Mouse (Mus musculus) hindbrain, embryonic 11.5 days (tissue): ENCODE results near the gene Kazn. TPM values are rescaled to one million over a fixed set of nuclear protein-coding genes. Genes with fewer than 3 reads are reported as not detected.

Experiments
- ATAC-seq: fragments of 200-750 bp; cut with Nextera tagmentation; 2 replicates; pipeline ENCODE4 v1.8.0; 2017; ENCODE audit warnings: mild to moderate bottlenecking, moderate TSS enrichment, moderate library complexity; ENCODE audit not compliant: low FRiP score
- DNase-seq: peaks from one replicate; pipeline ENCODE4 v3.0.0-alpha.2; 2015; ENCODE audit warnings: low spot score
- H3K27ac ChIP-seq: fragments of 300-500 bp; sonication (generic); 2 replicates; pipeline ENCODE4 v1.5.1; 2014; ENCODE audit warnings: mild to moderate bottlenecking, low read depth, low read length
- H3K27me3 ChIP-seq: fragments of 300-500 bp; sonication (generic); 2 replicates; pipeline ENCODE4 v1.6.1; 2014; ENCODE audit warnings: mild to moderate bottlenecking, low read length, moderate library complexity, mixed read lengths; ENCODE audit not compliant: control insufficient read depth, insufficient read depth
- H3K36me3 ChIP-seq: fragments of 300-500 bp; sonication (generic); 2 replicates; pipeline ENCODE4 v1.6.1; 2014; ENCODE audit warnings: mild to moderate bottlenecking, low read length, moderate library complexity, mixed read lengths; ENCODE audit not compliant: control insufficient read depth, insufficient read depth
- H3K4me1 ChIP-seq: fragments of 300-500 bp; sonication (generic); replicated peaks from 2 replicates; pipeline ENCODE4 v1.6.1; 2014; ENCODE audit warnings: low read length, mixed read lengths; ENCODE audit not compliant: control insufficient read depth, insufficient read depth
- H3K4me2 ChIP-seq: fragments of 300-500 bp; sonication (generic); replicated peaks from 2 replicates; pipeline ENCODE4 v1.6.1; 2014; ENCODE audit warnings: mild to moderate bottlenecking, low read depth, low read length
- H3K4me3 ChIP-seq: fragments of 300-500 bp; sonication (generic); 2 replicates; pipeline ENCODE4 v1.5.1; 2014; ENCODE audit warnings: low read depth, low read length
- H3K9ac ChIP-seq: fragments of 300-500 bp; sonication (generic); 2 replicates; pipeline ENCODE4 v1.6.1; 2014; ENCODE audit warnings: low read depth, low read length
- H3K9me3 ChIP-seq: fragments of 300-500 bp; sonication (generic); 2 replicates; pipeline ENCODE4 v1.6.1; 2016; ENCODE audit warnings: low read length; ENCODE audit not compliant: control insufficient read depth
- WGBS: fragments of 180-500 bp; shearing (Covaris S2); extraction: QIAGEN DNeasy Blood & Tissue Kit; methylation state at CpG from one replicate; pipeline ENCODE4 v1.1.7; 2014; 5-methylcytosine and 5-hydroxymethylcytosine counted together
- polyA plus RNA-seq: library from polyadenylated mRNA; unstranded; fragments of >200 nt; fragmentation: Nextera tagmentation; extraction: Ambion mirVana; gene quantifications from 2 replicates; pipeline ENCODE4 v1.2.1, GENCODE M21; 2014

Kazn gene
- polyA plus RNA-seq, 1 experiment from 2014 or later, result 11.8 TPM

DNA sequence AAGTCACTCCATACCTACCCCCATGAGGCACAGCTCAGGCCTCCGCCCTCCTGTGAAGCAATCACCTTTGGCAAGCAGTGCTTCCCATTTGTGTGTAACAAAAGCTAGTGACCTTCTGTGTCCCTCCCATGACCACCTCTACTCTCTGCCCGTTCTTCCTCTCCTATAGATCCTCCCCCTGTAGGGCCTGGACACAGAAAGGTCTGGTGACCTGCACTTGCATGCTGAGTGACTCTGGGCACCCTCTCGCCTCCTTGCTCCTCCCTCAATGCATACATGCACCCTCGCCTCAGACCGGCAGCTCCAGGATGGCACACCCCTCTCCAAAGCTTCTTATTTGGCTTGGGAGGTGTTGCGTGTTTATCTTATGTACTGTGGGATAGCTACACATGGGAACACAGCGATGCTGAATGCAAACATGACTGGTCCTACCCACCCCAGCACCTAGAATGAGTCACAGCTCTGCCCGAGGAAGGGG lies 176.1 kb downstream of the Kazn start:
- 87% methylated on average over 8 of the region's 8 CpGs for WGBS

GRCm38 (mm10) chr4:142061485-142062240 lies 177.5 kb downstream of the Kazn start:
- DNase-seq, result no peak
- no peaks in the 10 kb centered on the region for H3K27me3 ChIP-seq
- H3K9ac ChIP-seq, result no peak overlapping the region
- no peak overlapping the region for H3K27ac ChIP-seq
- no peaks in the 10 kb centered on the region for H3K4me1 ChIP-seq
- WGBS, result 72% methylated on average over 23 of the region's 23 CpGs
- no peak overlapping the region for H3K4me2 ChIP-seq
- H3K9me3 ChIP-seq, result no peaks in the 10 kb centered on the region
- ATAC-seq, result no peak
- H3K4me3 ChIP-seq, result no peak overlapping the region
- no peaks in the 10 kb centered on the region for H3K36me3 ChIP-seq

More for the DNA sequence above, 176.1 kb downstream of the Kazn start:
- Histone ChIP-seq H3K27ac (no peak overlapping the region), H3K4me1 (no peaks in the 10 kb centered on the region), H3K27me3 (no peaks in the 10 kb centered on the region), H3K9me3 (no peaks in the 10 kb centered on the region), H3K9ac (no peak overlapping the region), H3K4me3 (no peak overlapping the region), H3K36me3 (no peaks in the 10 kb centered on the region), H3K4me2 (no peak overlapping the region)
- ATAC-seq, result no peak
- DNase-seq, result no peak

- Histone ChIP-seq H3K27ac (no peak overlapping the region), H3K9me3 (no peaks in the 10 kb centered on the region), H3K36me3 (no peaks in the 10 kb centered on the region), H3K4me1 (no peaks in the 10 kb centered on the region), H3K4me3 (no peak overlapping the region), H3K9ac (no peak overlapping the region), H3K4me2 (no peak overlapping the region), H3K27me3 (no peaks in the 10 kb centered on the region)
- ATAC-seq (no peak), DNase-seq (no peak)
- 61% methylated on average over 18 of the region's 18 CpGs for WGBS
Measured at GRCm38 (mm10) chr4:142060455-142061378, 178.5 kb downstream of the Kazn start.

DNA sequence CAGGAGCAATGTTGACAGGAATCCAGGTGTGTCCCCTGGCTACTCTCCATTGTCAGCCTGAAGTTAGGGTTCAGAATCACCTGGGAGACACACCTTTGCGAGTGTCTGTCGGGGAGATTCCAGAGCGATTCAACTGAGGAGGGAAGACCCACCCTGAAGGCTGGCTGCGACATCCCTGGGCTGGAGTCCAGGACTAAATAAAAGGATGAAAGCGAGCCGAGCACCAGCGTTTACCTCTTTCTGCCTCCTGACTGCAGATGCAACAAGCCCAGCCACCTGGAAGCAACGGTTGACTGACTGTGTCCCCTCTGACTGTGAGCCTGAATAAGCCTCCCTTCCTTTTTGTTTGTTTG lies 179.4 kb downstream of the Kazn start:
- 94% methylated on average over 8 of the region's 8 CpGs for WGBS
- no peak for ATAC-seq
- Histone ChIP-seq H3K9ac (no peak overlapping the region), H3K27me3 (no peaks in the 10 kb centered on the region), H3K4me1 (no peaks in the 10 kb centered on the region), H3K4me3 (no peak overlapping the region), H3K27ac (no peak overlapping the region), H3K36me3 (no peaks in the 10 kb centered on the region), H3K4me2 (no peak overlapping the region), H3K9me3 (no peaks in the 10 kb centered on the region)
- no peak for DNase-seq

DNA sequence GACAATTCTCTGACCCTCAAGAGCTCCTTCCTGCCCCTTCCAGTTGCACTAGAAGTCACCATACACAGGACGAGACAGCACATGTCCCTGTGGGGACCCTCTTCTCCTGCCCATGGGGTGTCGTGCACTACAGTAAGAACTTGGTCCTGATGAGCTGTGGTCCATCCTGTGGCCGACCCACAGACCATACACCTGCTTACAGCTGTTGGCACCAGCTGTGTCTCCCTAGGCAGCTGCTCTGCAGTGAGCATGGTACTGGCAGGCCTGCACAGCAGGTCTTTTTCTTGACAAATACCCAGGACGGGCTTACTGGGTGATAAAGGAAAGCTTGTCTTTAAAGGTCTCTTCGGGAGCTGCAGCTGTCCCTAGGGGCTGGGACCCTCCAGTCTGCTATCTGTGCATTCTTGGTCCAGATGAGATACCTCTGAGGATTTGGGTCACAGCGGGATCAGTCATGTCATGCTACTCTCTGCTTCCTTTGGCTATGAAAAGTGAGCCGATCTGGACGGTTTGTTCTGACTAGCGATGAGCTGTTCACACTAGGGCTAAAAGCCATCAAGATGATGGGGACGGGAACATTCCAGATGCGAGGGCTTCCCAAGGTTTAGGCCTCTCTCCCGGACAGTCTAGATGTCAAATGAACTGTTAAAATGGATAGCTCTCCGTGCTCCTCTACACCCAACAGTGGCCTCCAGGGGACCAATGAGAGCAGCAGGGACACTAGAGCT lies 179.9 kb downstream of the Kazn start:
- no peak for DNase-seq
- ATAC-seq, result no peak
- Histone ChIP-seq H3K4me1 (no peaks in the 10 kb centered on the region), H3K27me3 (no peaks in the 10 kb centered on the region), H3K9me3 (no peaks in the 10 kb centered on the region), H3K4me3 (no peak overlapping the region), H3K4me2 (no peak overlapping the region), H3K36me3 (no peaks in the 10 kb centered on the region), H3K27ac (no peak overlapping the region), H3K9ac (no peak overlapping the region)
- 80% methylated on average over 13 of the region's 13 CpGs for WGBS

DNA sequence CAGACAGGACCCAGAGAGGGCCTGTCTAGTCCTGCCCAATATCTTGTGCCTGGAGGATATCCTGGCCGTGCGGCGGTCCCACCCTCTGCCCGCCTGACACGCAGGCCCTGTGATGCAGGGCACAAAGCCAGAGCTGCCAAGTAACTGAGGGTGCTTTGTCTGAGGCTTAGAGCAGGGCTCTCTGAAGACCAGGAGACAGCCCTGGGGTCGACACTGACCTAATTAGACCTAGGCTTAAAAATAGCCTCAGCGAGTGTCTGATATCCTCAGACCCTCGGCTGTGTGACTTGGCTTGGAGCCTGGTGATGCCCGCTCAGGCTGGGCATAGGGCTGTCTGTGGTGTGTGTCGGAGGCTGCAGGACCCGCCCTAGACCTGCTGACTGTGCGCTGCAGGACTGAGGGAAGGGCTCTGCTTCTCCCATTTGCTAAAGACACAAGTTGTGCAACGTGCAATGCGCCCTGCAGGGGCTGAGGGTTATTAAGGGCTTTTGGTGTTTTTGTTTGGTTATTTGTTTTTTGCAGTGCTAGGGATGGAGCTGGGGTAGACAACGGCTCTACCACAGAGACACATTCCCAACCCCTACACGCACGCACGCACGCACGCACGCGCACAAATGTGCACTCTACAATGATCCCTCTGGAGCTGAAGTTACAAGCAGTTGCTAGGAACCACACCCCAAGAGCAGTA lies 181.5 kb downstream of the Kazn start:
- DNase-seq (no peak), ATAC-seq (no peak)
- no peak overlapping the region for H3K4me2 ChIP-seq
- no peaks in the 10 kb centered on the region for H3K4me1 ChIP-seq
- no peak overlapping the region for H3K4me3 ChIP-seq
- no peak overlapping the region for H3K9ac ChIP-seq
- H3K27ac ChIP-seq, result no peak overlapping the region
- H3K36me3 ChIP-seq, result no peaks in the 10 kb centered on the region
- WGBS, result 88% methylated on average over 22 of the region's 22 CpGs
- H3K27me3 ChIP-seq, result no peaks in the 10 kb centered on the region
- no peaks in the 10 kb centered on the region for H3K9me3 ChIP-seq

- DNase-seq (no peak), ATAC-seq (no peak)
- H3K27ac ChIP-seq, result no peak overlapping the region
- H3K4me2 ChIP-seq, result no peak overlapping the region
- H3K27me3 ChIP-seq, result no peaks in the 10 kb centered on the region
- H3K36me3 ChIP-seq, result no peaks in the 10 kb centered on the region
- no peak overlapping the region for H3K4me3 ChIP-seq
- H3K4me1 ChIP-seq, result no peaks in the 10 kb centered on the region
- H3K9ac ChIP-seq, result no peak overlapping the region
- no peaks in the 10 kb centered on the region for H3K9me3 ChIP-seq
- WGBS, result 84% methylated on average over 8 of the region's 8 CpGs
Measured at GRCm38 (mm10) chr4:142055600-142055999, 183.6 kb downstream of the Kazn start.

GRCm38 (mm10) chr4:142054580-142054979 lies 184.6 kb downstream of the Kazn start:
- no peak for ATAC-seq

More at GRCm38 (mm10) chr4:142054580-142054979, 184.6 kb downstream of the Kazn start:
- H3K4me1 ChIP-seq, result no peaks in the 10 kb centered on the region
- H3K9ac ChIP-seq, result no peak overlapping the region
- 90% methylated on average over 11 of the region's 11 CpGs for WGBS
- DNase-seq, result no peak
- H3K4me2 ChIP-seq, result no peak overlapping the region
- H3K36me3 ChIP-seq, result no peaks in the 10 kb centered on the region
- H3K9me3 ChIP-seq, result no peaks in the 10 kb centered on the region
- no peaks in the 10 kb centered on the region for H3K27me3 ChIP-seq
- no peak overlapping the region for H3K27ac ChIP-seq
- no peak overlapping the region for H3K4me3 ChIP-seq
